Mouse (Mus musculus) liver, embryonic 14.5 days (tissue): ENCODE results near the gene Vps39. TPM values are rescaled to one million over a fixed set of nuclear protein-coding genes. Genes with fewer than 3 reads are reported as not detected.

Experiments used
- ATAC-seq: fragments of 200-750 bp; cut with Nextera tagmentation; 2 replicates; pipeline ENCODE4 v1.8.0; 2017; ENCODE audit warnings: moderate number of reproducible peaks, mild to moderate bottlenecking, moderate library complexity; ENCODE audit not compliant: insufficient read depth
- DNase-seq, 3 experiments: peaks; one replicate each; pipeline ENCODE4 v3.0.0-alpha.2; 2012 to 2013; ENCODE audit warnings: low read depth in 3 of 3, low spot score in 3 of 3
- H3K27ac ChIP-seq: fragments of 300-500 bp; sonication (generic); 2 replicates; pipeline ENCODE4 v1.5.1; 2014; ENCODE audit warnings: moderate library complexity, mild to moderate bottlenecking, control low read depth, inconsistent platforms
- H3K27me3 ChIP-seq: fragments of 300-500 bp; sonication (generic); 2 replicates; pipeline ENCODE4 v1.6.1; 2014; ENCODE audit warnings: mild to moderate bottlenecking, low read length, moderate library complexity; ENCODE audit not compliant: control insufficient read depth, insufficient read depth
- H3K36me3 ChIP-seq: fragments of 300-500 bp; sonication (generic); replicated peaks from 2 replicates; pipeline ENCODE4 v1.6.1; 2014; ENCODE audit warnings: low read depth; ENCODE audit not compliant: control insufficient read depth, insufficient read depth
- H3K4me1 ChIP-seq, 2 experiments: fragments of 200-500 bp in 1 of 2; fragments of 300-500 bp in 1 of 2; sonication (generic) in 1 of 2; replicated peaks; 2 replicates each; pipeline ENCODE4 v1.6.1; 2012 to 2014; ENCODE audit warnings: antibody characterized with exemption in 1 of 2, inconsistent platforms in 1 of 2, low read length in 1 of 2; ENCODE audit not compliant: control insufficient read depth in 2 of 2, insufficient read depth in 2 of 2
- H3K4me2 ChIP-seq: fragments of 300-500 bp; sonication (generic); 2 replicates; pipeline ENCODE4 v1.6.1; 2014; ENCODE audit warnings: low read depth, mild to moderate bottlenecking, control low read depth, moderate library complexity
- H3K4me3 ChIP-seq, 2 experiments: fragments of 200-500 bp in 1 of 2; fragments of 300-500 bp in 1 of 2; sonication (generic) in 1 of 2; 2 replicates each; pipeline ENCODE4 v1.5.1; 2012 to 2014; ENCODE audit warnings: low read depth in 2 of 2, low read length in 2 of 2, mild to moderate bottlenecking in 2 of 2, control low read depth in 1 of 2, inconsistent platforms in 1 of 2, moderate library complexity in 1 of 2; ENCODE audit not compliant: insufficient read depth in 1 of 2
- H3K9ac ChIP-seq: fragments of 300-500 bp; sonication (generic); replicated peaks from 2 replicates; pipeline ENCODE4 v1.6.1; 2014; ENCODE audit warnings: mild to moderate bottlenecking, control low read depth, moderate library complexity
- H3K9me3 ChIP-seq: fragments of 300-500 bp; sonication (generic); 2 replicates; pipeline ENCODE4 v1.6.1; 2016; ENCODE audit warnings: low read length, mixed read lengths; ENCODE audit not compliant: control insufficient read depth
- CTCF ChIP-seq: IDR thresholded peaks from 2 replicates; pipeline ENCODE4 v1.5.1; 2016; ENCODE audit warnings: antibody characterized with exemption, low read depth, control low read depth
- EP300 ChIP-seq: IDR thresholded peaks from 2 replicates; pipeline ENCODE4 v1.6.1; 2016; ENCODE audit warnings: antibody characterized with exemption, low read depth
- WGBS: fragments of 180-500 bp; shearing (Covaris S2); extraction: QIAGEN DNeasy Blood & Tissue Kit; methylation state at CpG from one replicate; pipeline ENCODE4 v1.1.7; 2014; ENCODE audit not compliant: insufficient replicate concordance; 5-methylcytosine and 5-hydroxymethylcytosine counted together
- polyA plus RNA-seq, 2 experiments: library from polyadenylated mRNA; depleted of rRNA in 1 of 2; stranded (reverse) in 1 of 2; unstranded in 1 of 2; fragments of >200 nt; fragmentation: Nextera tagmentation in 1 of 2; extraction: Ambion mirVana in 1 of 2; gene quantifications; 2 replicates each; pipeline versions ENCODE4 v1.2.1 to v1.2.3; 2012 to 2014

Vps39 gene
- polyA plus RNA-seq, 2 experiments: 6.6 to 6.9 TPM

GRCm38 (mm10) chr2:120281221-120281620 lies 71.7 kb downstream of the Vps39 start:
- no peak for DNase-seq
- WGBS: 29% methylated on average over 3 of the region's 3 CpGs
- no peak overlapping the region for H3K27ac ChIP-seq

GRCm38 (mm10) chr2:120279961-120280360 lies 73.0 kb downstream of the Vps39 start:
- Histone ChIP-seq H3K9ac (no peak overlapping the region), H3K36me3 (no peaks in the 10 kb centered on the region), H3K27ac (no peak overlapping the region), H3K4me3 (no peak overlapping the region), H3K4me1 (no peaks in the 10 kb centered on the region), H3K4me2 (no peak overlapping the region), H3K9me3 (no peaks in the 10 kb centered on the region), H3K27me3 (no peaks in the 10 kb centered on the region)
- peak; percentile 87 for TF ChIP-seq CTCF
- TF ChIP-seq EP300: no peak
- DNase-seq (peak in 2 of 3 experiments; percentile 14 to 16), ATAC-seq (no peak)
- WGBS: 9% methylated on average over 8 of the region's 8 CpGs

More at GRCm38 (mm10) chr2:120281221-120281620, 71.7 kb downstream of the Vps39 start:
- H3K9ac ChIP-seq: no peak overlapping the region
- no peak for TF ChIP-seq EP300
- peak; percentile 41 for TF ChIP-seq CTCF
- H3K27me3 ChIP-seq: no peaks in the 10 kb centered on the region
- no peak overlapping the region for H3K4me3 ChIP-seq
- H3K36me3 ChIP-seq: no peaks in the 10 kb centered on the region
- H3K4me1 ChIP-seq: no peaks in the 10 kb centered on the region
- no peak overlapping the region for H3K4me2 ChIP-seq
- ATAC-seq: no peak
- no peaks in the 10 kb centered on the region for H3K9me3 ChIP-seq

- Histone ChIP-seq H3K9me3 (no peaks in the 10 kb centered on the region), H3K4me3 (no peak overlapping the region), H3K27ac (no peak overlapping the region), H3K4me2 (no peak overlapping the region), H3K4me1 (no peaks in the 10 kb centered on the region), H3K27me3 (no peaks in the 10 kb centered on the region), H3K36me3 (no peaks in the 10 kb centered on the region), H3K9ac (no peak overlapping the region)
- DNase-seq (no peak), ATAC-seq (no peak)
- TF ChIP-seq EP300 (no peak), CTCF (no peak)
- WGBS: 68% methylated on average over 4 of the region's 4 CpGs
Observed at GRCm38 (mm10) chr2:120276951-120277350, 76.0 kb downstream of the Vps39 start.

- no peak overlapping the region for H3K4me3 ChIP-seq
- no peaks in the 10 kb centered on the region for H3K36me3 ChIP-seq
- H3K27ac ChIP-seq: no peak overlapping the region
- no peaks in the 10 kb centered on the region for H3K27me3 ChIP-seq
- H3K4me1 ChIP-seq: no peaks in the 10 kb centered on the region
- H3K9ac ChIP-seq: no peak overlapping the region
- DNase-seq (no peak), ATAC-seq (no peak)
- no peak for TF ChIP-seq EP300
- TF ChIP-seq CTCF: no peak
- WGBS: 6% methylated on average over 9 of the region's 9 CpGs
- no peak overlapping the region for H3K4me2 ChIP-seq
- H3K9me3 ChIP-seq: no peaks in the 10 kb centered on the region
Observed at GRCm38 (mm10) chr2:120268635-120269034, 84.3 kb downstream of the Vps39 start.

Other genes with a start within 250 kb of the Vps39 start
- gene Ehd4, start 198.5 kb downstream of the Vps39 start, polyA plus RNA-seq (2012; rRNA removed): 4.7 and 6.8 TPM in 2 replicates
- 15.9 and 17.2 TPM in 2 replicates for gene Ehd4, start 198.5 kb downstream of the Vps39 start, polyA plus RNA-seq (2014; fragmentation: Nextera tagmentation; extraction: Ambion mirVana)
- not detected in 2 replicates for gene Pla2g4e, start 107.8 kb downstream of the Vps39 start, polyA plus RNA-seq (2012; rRNA removed)
- gene Pla2g4e, start 107.8 kb downstream of the Vps39 start, polyA plus RNA-seq (2014; fragmentation: Nextera tagmentation; extraction: Ambion mirVana): not detected in 2 replicates
- gene Pla2g4d, start 63.9 kb downstream of the Vps39 start, polyA plus RNA-seq (2012; rRNA removed): not detected in 2 replicates
- not detected in 2 replicates for gene Pla2g4d, start 63.9 kb downstream of the Vps39 start, polyA plus RNA-seq (2014; fragmentation: Nextera tagmentation; extraction: Ambion mirVana)
- not detected in 2 replicates for gene Pla2g4f, start 39.0 kb downstream of the Vps39 start, polyA plus RNA-seq (2012; rRNA removed)
- not detected in 2 replicates for gene Pla2g4f, start 39.0 kb downstream of the Vps39 start, polyA plus RNA-seq (2014; fragmentation: Nextera tagmentation; extraction: Ambion mirVana)
- 4.3 and 5.1 TPM in 2 replicates for gene Ganc, start 50.8 kb upstream of the Vps39 start, polyA plus RNA-seq (2012; rRNA removed)
- gene Ganc, start 50.8 kb upstream of the Vps39 start, polyA plus RNA-seq (2014; fragmentation: Nextera tagmentation; extraction: Ambion mirVana): 4.8 and 5.4 TPM in 2 replicates
- 3.4 and 5.7 TPM in 2 replicates for gene Tmem87a, start 51.0 kb upstream of the Vps39 start, polyA plus RNA-seq (2012; rRNA removed)
- gene Tmem87a, start 51.0 kb upstream of the Vps39 start, polyA plus RNA-seq (2014; fragmentation: Nextera tagmentation; extraction: Ambion mirVana): 3.7 and 5.4 TPM in 2 replicates
- 1.8 and 2.5 TPM in 2 replicates for gene Capn3, start 102.9 kb upstream of the Vps39 start, polyA plus RNA-seq (2012; rRNA removed)
- 3.3 and 4.8 TPM in 2 replicates for gene Capn3, start 102.9 kb upstream of the Vps39 start, polyA plus RNA-seq (2014; fragmentation: Nextera tagmentation; extraction: Ambion mirVana)
- 10.3 and 13.8 TPM in 2 replicates for gene Zfp106, start 210.7 kb upstream of the Vps39 start, polyA plus RNA-seq (2012; rRNA removed)
- 19.1 and 19.9 TPM in 2 replicates for gene Zfp106, start 210.7 kb upstream of the Vps39 start, polyA plus RNA-seq (2014; fragmentation: Nextera tagmentation; extraction: Ambion mirVana)
- 10.7 and 15.6 TPM in 2 replicates for gene Snap23, start 214.5 kb upstream of the Vps39 start, polyA plus RNA-seq (2012; rRNA removed)
- gene Snap23, start 214.5 kb upstream of the Vps39 start, polyA plus RNA-seq (2014; fragmentation: Nextera tagmentation; extraction: Ambion mirVana): 23.5 and 23.9 TPM in 2 replicates